Mouse (Mus musculus): ENCODE results near the gene Osbp2.

DNA sequence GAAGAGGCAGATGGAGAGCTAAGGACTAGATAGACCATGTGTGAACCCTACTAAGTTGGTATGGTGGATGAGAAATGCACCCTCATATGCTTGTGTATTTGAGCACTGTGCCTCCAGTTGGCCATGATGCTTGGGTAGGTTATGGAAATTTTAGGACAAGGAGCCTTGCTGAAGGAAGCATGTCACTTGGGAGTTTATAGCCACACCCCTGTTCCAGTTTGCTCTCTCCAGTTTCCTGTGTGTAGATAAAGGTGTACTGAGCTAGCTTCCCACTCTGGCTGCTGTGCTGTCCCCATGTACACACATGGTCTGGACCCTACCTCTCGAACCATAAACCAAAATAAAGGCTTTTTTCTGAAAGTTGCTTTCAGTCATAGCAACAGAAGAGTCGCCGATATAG, 9.5 kb downstream of the Osbp2 start:
- TF ChIP-seq POLR2AphosphoS5 (IDR thresholded peaks at IDR 0.05; ENCODE audit: insufficient replicate concordance, low read depth, low read length): no peak
- TF ChIP-seq CTCF (IDR thresholded peaks at IDR 0.05; ENCODE audit: low read depth, low read length): no peak
